Mouse (Mus musculus) layer of hippocampus, adult 8-10 months (tissue): ENCODE data around the gene Zfp771. TPM values are rescaled to one million over a fixed set of nuclear protein-coding genes. Genes with fewer than 3 reads are reported as not detected.

Experiments
- DNase-seq, 2 experiments: peaks; one replicate each; pipeline ENCODE4 v3.0.0; 2022; ENCODE audit warnings: low spot score in 2 of 2
- total RNA-seq, 4 experiments: library from RNA; stranded (reverse); gene quantifications; 2 replicates each; pipeline ENCODE4 v1.2.4; 2022

Gene Zfp771
- total RNA-seq, 4 experiments from 2014 or later: 51.6 to 62.9 (median 58.3) TPM

- no peak for DNase-seq
Measured at GRCm38 (mm10) chr7:127282190-127282589, 38.1 kb downstream of the Zfp771 start.

GRCm38 (mm10) chr7:127285154-127285553, 41.1 kb downstream of the Zfp771 start:
- DNase-seq: no peak

- DNase-seq: no peak
Measured at GRCm38 (mm10) chr7:127287940-127288339, 43.9 kb downstream of the Zfp771 start.

GRCm38 (mm10) chr7:127289306-127289705, 45.2 kb downstream of the Zfp771 start:
- no peak for DNase-seq

- no peak for DNase-seq
Measured at GRCm38 (mm10) chr7:127290142-127290541, 46.1 kb downstream of the Zfp771 start.

- no peak for DNase-seq
Measured at GRCm38 (mm10) chr7:127296098-127296497, 52.0 kb downstream of the Zfp771 start, which contains the start of gene Itgal. Gene Itgal, plus strand, starts transcription at chr7:127296260.

- no peak for DNase-seq
Measured at GRCm38 (mm10) chr7:127296786-127297555, 52.9 kb downstream of the Zfp771 start.

GRCm38 (mm10) chr7:127297586-127298193, 53.6 kb downstream of the Zfp771 start:
- no peak for DNase-seq

Other genes starting within 250 kb of the Zfp771 start
- gene Mvp, start 229.7 kb upstream of the Zfp771 start, total RNA-seq: 10 to 100 TPM; 10.5 to 17.2 (median 14.1) TPM
- not detected for gene Pagr1b, start 227.8 kb upstream of the Zfp771 start, total RNA-seq
- gene Pagr1a, start 226.9 kb upstream of the Zfp771 start, total RNA-seq: 10 to 100 TPM; 18.9 to 59.7 (median 27.8) TPM
- gene Gm42742, start 223.2 kb upstream of the Zfp771 start, total RNA-seq: 10 to 100 TPM; 20.5 to 63.0 (median 52.5) TPM
- 100 to 1,000 TPM; 208 to 223 (median 215) TPM for gene Prrt2, start 223.1 kb upstream of the Zfp771 start, total RNA-seq
- gene Maz, start 217.2 kb upstream of the Zfp771 start, total RNA-seq: 100 to 1,000 TPM; 204 to 209 (median 206) TPM
- gene Kif22, start 201.8 kb upstream of the Zfp771 start, total RNA-seq: 1 to 10 TPM; 2.5 to 9.4 (median 3.8) TPM
- not detected for gene Zg16, start 156.9 kb upstream of the Zfp771 start, total RNA-seq
- 1 to 10 TPM; 1.2 to 3.7 (median 2.3) TPM for gene AI467606, start 152.9 kb upstream of the Zfp771 start, total RNA-seq
- gene Qprt, start 122.0 kb upstream of the Zfp771 start, total RNA-seq: 1 to 10 TPM in 1 of 4 experiments, under 1 TPM in 3; 0.22 to 1.1 (median 0.53) TPM
- gene Spn, start 106.5 kb upstream of the Zfp771 start, total RNA-seq: under 1 TPM; 0.29 to 0.68 (median 0.46) TPM
- gene Cd2bp2, start 48.2 kb upstream of the Zfp771 start, total RNA-seq: 10 to 100 TPM; 87.4 to 94.4 (median 90.0) TPM
- gene Tbc1d10b, start 35.8 kb upstream of the Zfp771 start, total RNA-seq: 100 to 1,000 TPM in 2 of 4 experiments, 10 to 100 TPM in 2; 97.9 to 106 (median 101) TPM
- gene Mylpf, start 35.4 kb upstream of the Zfp771 start, total RNA-seq: 1 to 10 TPM; 2.8 to 5.1 (median 3.6) TPM
- gene Zfp553, start 11.2 kb upstream of the Zfp771 start, total RNA-seq: 10 to 100 TPM; 20.6 to 21.4 (median 20.9) TPM
- gene Sept1, start 11.1 kb upstream of the Zfp771 start, total RNA-seq: 1 to 10 TPM; 2.4 to 7.9 (median 7.0) TPM
- gene Dctpp1, start 16.4 kb downstream of the Zfp771 start, total RNA-seq: 10 to 100 TPM; 16.8 to 21.7 (median 19.5) TPM
- 10 to 100 TPM; 36.9 to 43.1 (median 40.0) TPM for gene Sephs2, start 29.8 kb downstream of the Zfp771 start, total RNA-seq
- under 1 TPM; 0.36 to 0.73 (median 0.53) TPM for gene Itgal, start 52.0 kb downstream of the Zfp771 start, total RNA-seq
- gene Zfp768, start 101.3 kb downstream of the Zfp771 start, total RNA-seq: 10 to 100 TPM; 12.3 to 15.1 (median 13.0) TPM
- gene Zfp747, start 131.8 kb downstream of the Zfp771 start, total RNA-seq: 1 to 10 TPM; 7.3 to 9.2 (median 8.1) TPM
- gene 9130019O22Rik, start 142.9 kb downstream of the Zfp771 start, total RNA-seq: 1 to 10 TPM; 4.0 to 4.6 (median 4.3) TPM
- gene E430018J23Rik, start 149.4 kb downstream of the Zfp771 start, total RNA-seq: 1 to 10 TPM; 6.7 to 8.0 (median 7.2) TPM
- gene Zfp764, start 162.5 kb downstream of the Zfp771 start, total RNA-seq: 1 to 10 TPM; 3.5 to 5.8 (median 5.0) TPM
- gene Zfp688, start 177.8 kb downstream of the Zfp771 start, total RNA-seq: 10 to 100 TPM; 11.8 to 16.7 (median 14.6) TPM
- 1 to 10 TPM; 4.5 to 7.3 (median 5.5) TPM for gene Zfp689, start 204.9 kb downstream of the Zfp771 start, total RNA-seq
- 10 to 100 TPM; 30.0 to 35.5 (median 34.0) TPM for gene Prr14, start 215.3 kb downstream of the Zfp771 start, total RNA-seq
- 10 to 100 TPM; 56.2 to 72.2 (median 65.5) TPM for gene Fbrs, start 234.9 kb downstream of the Zfp771 start, total RNA-seq